Mouse (Mus musculus) kidney, adult 2 months (tissue): ENCODE measurements around the gene Samsn1.

Source experiments
- CTCF ChIP-seq: fragments of 200-500 bp; conservative IDR thresholded peaks from 2 replicates; pipeline ENCODE4 v1.5.1; 2011; ENCODE audit warnings: low read depth, mild to moderate bottlenecking, control low read depth, low read length, moderate library complexity, mixed read lengths; ENCODE audit not compliant: insufficient read depth, insufficient read length
- POLR2A ChIP-seq: fragments of 200-500 bp; IDR thresholded peaks from one replicate; pipeline ENCODE4 v1.6.1; 2011; ENCODE audit warnings: low read depth, low read length, control low read depth

GRCm38 (mm10) chr16:75823226-75823625 lies 198.9 kb downstream of the Samsn1 start:
- no peak for TF ChIP-seq CTCF
- TF ChIP-seq POLR2A = no peak
